Mouse (Mus musculus) mouse embryonic stem cell (cell line): Measurements from ENCODE around the gene Slc18a3.

Experiments used
- in situ Hi-C, 2 experiments: fragments of 300-500 bp; cut with MboI; formaldehyde crosslinking; loops; 1 replicate in 1 of 2; 3 replicates in 1 of 2; pipeline ENCODE4 v1.14.3; 2019 to 2020; ENCODE audit warnings: low sequenced_read_pairs in 2 of 2, low pct_unique_long_range_greater_than_20kb in 1 of 2, mixed read lengths in 1 of 2; ENCODE audit not compliant: unreplicated experiment in 1 of 2

Slc18a3 gene

DNA sequence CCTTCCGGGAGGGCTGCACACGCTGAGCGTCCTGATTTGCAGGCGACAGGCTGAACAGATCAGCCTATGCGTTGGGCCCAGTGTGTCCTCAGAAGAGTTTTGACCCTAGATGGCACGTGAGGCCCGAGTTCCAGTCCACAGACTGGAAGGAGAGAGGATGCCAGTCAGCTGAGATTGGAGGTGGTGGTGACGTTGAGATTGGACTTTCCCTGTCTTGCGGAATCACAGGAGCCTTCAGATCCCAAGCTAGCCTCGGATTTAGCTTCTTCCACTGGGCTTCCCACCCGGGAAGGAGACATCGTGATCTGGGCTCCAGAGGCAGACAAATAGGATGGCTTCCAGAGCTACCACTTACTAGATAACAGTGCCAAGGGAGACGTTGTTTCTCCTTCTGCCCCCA is 1.2 kb upstream of the Slc18a3 start, which contains the start of gene Chat:
Gene Chat (minus strand): TSS at position 101 of the 400 bp plus-strand sequence.
- in situ Hi-C loops: loop anchor here in 1 of 2 experiments (25.0 kb wide), 1 partner anchor 154 kb away; the partner anchor contains the start of gene Ogdhl

DNA sequence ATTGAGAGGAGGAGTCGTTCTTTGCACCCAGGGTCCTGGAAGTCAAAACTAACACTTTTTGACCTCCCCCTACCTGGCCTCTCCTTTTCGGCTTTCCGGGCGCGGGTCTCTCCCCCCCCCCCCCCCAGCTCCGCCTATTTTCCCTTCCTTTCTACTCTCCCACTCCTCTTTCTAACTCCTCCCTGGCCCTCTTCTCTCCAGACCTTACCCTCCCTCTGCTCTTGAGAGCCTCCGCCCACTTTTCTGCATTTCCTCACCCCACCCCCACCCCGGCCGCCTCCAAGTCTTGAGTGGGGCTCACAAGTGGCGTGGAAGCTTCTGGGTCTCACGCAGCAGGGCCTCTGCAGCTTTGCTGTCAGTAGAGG is 838 bp upstream of the Slc18a3 start:
- in situ Hi-C loops: loop anchor here in 1 of 2 experiments (25.0 kb wide), 1 partner anchor 153 kb away; the partner anchor contains the start of gene Ogdhl

DNA sequence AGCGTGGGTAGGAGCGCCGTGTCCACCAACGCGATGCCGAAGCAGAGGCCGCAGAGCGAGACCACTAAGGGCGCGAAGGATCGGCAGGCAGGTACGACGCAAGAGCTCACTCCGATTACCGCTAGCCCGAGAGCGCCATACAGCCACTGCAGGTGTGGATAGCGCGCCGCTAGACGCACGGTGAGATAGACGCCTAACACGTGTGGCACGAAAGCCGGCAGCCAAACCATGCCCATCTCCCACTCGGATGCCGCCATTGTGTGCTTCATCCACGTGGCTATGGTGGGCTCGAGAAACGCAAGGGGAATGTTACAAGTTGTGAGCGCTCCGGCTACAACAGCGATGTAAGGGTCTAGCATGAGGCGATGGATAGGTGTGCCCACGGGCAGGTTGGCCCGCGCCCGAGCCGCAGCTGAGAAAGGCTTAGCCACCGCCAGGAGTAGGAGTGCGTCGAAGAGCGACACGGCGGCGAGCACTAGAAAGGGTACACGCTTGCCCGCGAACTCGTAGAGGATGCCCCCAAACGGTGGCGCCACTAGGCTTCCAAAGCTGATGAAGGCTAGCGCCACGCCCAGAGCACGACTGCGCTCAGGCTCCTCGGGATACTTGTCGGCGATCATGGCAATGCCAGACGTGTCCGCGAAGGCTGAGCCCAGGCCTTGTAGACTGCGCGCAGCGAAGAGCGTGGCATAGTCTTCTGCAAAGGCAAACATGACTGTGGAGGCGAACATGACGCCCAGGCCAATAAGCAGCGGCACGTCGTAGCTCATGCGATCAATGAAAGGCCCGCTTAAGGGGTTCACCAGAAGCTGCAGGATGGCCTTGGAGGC is 1.2 kb downstream of the Slc18a3 start:
- in situ Hi-C loops: loop anchor here in 1 of 2 experiments (25.0 kb wide), 1 partner anchor 151 kb away; the partner anchor contains the start of gene Ogdhl

DNA sequence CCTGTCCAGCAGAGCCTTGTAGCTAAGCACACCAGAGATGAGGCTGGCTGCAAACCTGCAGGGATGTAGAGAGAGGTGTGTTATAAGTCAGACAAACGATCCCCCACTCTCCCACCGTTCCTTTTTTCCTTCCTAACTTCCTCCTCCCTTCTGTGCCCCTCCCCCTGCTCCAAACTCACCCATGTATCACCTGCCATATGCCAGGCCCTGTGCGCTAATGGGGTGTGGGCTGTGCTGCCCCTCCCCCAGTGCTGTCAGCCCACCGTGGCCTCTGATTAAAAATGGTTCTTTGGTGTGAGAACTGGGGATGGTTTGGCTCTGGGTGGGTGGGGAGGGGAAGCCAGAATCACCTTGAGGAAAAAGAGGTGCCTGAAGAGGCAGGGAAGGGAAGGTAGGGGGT is 12.1 kb downstream of the Slc18a3 start:
- in situ Hi-C loops: loop anchor here in 1 of 2 experiments (25.0 kb wide), 1 partner anchor 140 kb away; the partner anchor contains the start of gene Ogdhl

DNA sequence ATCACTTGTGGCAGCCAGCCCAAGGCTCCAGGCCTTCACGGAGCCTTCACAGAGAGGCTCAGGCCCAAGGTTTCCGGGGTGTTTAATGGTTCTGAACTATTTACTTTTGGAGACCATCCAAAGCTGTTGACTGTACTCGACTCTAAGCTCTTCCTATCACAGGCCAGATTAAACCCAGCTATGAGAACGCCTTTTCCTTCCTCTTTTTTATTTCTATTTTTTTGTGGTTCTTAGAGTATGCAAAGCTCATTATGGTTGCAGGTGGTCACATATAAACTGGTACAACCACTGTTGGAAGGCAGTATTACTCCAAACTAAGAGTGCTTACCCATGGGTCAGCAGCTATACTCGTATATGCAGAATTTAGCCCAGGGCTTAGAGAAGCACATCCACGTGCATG is 17.7 kb downstream of the Slc18a3 start:
- in situ Hi-C loops: no loop called here

DNA sequence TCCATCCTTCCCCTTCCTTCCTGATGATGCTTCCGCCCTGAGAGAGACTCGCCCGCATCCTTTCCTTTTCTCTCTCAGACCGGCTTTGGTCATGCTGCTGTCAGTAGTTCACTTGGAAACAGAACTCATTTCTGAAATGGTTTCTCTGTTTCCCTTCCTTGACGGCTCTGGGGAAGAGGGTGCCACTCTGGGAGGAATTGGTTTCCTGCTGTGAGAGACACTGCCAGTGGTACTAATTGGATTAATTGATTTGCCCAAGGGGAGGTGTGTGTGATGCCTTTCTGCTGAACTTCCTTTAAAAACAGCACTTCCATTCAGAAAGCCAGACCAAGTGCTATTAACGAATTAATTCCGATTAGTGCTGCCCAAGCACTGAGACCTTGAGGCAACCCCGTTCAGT is 21.2 kb downstream of the Slc18a3 start:
- in situ Hi-C loops: no loop called here

DNA sequence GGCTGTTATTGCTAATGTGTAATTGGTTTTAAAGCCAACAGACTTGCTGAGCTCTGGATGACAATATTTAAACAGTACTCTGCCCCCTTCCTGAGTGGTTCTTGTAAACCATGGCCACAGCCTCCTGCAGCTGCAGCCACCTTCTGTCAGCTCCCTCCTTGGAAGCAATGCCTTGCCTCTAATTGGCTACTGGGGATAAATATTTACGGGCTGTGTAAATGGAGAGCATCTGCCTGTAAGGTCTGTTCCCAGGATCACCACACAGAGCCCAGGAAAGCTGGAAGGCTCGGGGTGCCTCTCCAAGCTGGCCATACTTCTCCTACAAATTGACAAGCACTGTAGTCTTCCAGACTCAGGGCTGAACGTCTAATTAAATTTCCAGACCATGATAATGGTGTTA is 24.9 kb downstream of the Slc18a3 start:
- in situ Hi-C loops: no loop called here

DNA sequence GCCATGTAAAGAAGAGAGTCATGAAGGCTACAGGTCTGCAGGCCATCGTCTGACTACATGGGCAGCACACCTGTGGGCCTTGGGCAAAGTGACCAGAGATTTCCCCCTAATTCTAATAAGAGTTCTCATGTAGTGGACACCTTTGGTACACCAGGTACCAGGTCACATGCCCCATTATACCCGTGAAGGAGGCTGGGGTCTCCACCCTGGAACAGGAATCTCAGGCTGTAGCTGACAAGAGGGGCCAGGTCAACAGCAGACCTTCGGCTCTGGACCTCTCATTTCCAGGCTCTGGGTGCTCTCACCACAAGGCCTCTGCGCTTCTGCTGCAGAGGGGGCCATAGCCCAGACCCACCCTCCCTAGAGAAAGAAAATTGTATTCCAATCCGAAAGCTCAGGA is 25.3 kb downstream of the Slc18a3 start:
- in situ Hi-C loops: no loop called here

DNA sequence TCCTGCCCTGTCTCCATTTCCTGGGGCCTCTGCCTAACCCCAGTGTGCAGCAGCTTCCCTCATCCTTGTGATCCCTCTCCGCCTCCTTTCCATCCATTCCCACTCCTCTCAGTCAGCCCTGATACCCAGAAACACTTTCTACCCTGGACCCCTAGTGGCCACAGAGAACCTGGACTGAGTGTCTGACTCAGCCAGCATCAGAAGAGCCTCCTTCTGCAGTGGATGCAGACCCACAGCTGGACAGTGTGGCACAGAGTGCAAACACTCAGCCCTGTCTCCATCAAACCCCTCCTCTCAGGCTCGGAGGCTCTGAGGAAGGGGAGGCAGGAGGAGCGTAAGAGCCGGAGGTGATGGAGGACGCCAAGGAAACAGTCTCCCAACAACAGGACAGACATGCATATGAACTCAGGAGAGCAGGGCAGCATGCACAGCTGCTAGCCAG is 27.3 kb downstream of the Slc18a3 start:
- in situ Hi-C loops: no loop called here

DNA sequence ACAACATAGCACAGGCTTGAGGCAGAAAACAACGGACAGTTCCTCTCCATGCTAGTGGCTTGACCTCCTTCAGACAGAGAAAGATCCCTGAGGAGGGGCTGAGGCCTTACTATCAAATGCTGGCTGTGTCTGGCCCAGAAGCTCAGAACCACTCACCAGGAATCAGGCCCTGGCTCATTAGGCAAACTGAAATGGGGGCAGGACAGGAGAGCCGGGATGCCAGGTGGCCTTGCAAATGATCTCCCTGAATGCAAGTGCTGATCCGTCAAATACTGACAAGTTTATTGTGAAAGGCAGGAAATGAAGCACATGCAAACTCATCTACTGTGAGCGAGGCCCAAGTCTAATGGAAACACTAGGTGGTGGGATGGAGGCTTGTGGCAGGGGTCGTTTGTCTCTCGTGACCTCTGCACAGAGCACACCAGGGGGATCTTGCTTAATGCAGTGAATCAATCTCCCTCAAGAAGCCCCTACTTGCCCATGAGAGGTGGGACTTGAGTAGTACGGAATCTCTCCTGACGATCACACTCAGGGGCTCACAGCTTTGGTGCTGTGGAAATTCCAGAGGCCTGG is 35.5 kb downstream of the Slc18a3 start:
- in situ Hi-C loops: no loop called here

DNA sequence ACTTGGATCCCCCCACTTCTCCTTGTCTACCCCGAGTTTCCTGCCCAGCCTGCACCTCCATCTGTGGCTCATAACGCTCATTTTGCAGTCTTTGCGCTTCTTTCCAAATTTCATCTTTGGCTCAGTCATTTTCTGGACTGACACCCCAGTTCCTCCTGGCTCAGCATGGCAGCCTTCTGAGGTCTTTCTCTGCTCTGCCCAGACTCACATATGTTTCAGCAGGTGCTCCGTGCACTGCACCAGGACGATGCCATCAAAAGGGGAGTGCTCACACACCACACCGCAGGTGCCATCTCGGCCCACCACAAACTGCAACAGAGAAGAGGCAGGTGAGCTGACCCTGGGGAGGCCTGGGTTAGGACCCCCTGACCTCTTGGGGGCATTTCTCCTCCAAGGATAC is 40.7 kb downstream of the Slc18a3 start:
- in situ Hi-C loops: no loop called here

DNA sequence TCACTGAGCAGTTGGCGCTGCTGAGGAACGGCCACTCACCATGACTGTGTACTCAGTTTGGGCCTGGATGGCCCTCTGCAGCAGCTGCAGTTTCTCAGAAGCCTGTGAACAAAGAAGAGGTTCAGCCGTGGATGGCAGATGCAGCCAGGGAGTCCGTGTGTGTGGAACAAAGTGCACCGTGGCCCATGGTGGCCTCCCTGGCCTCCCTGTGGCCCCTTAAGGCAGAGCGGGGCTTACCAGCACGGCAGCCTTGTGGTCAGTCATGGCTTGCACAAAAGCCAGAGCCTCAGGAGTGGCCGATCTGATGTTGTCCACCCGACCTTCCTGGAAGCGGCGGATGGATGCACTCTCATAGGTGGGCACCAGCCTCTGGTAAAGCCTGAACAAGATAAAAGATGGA is 45.9 kb downstream of the Slc18a3 start:
- in situ Hi-C loops: loop anchor here in 1 of 2 experiments (10.0 kb wide), 1 partner anchor 54 kb away; no protein-coding TSS in a partner anchor
